Mouse (Mus musculus) embryonic facial prominence, embryonic 11.5 days (tissue): ENCODE data around the gene Acsf2. TPM values are rescaled to one million over a fixed set of nuclear protein-coding genes. Genes with fewer than 3 reads are reported as not detected.

Experiments
- ATAC-seq: fragments of 200-750 bp; cut with Nextera tagmentation; replicated peaks from 2 replicates; pipeline ENCODE4 v1.8.0; 2017; ENCODE audit warnings: low read depth; ENCODE audit not compliant: insufficient number of reproducible peaks, low FRiP score, low TSS enrichment
- DNase-seq: peaks from one replicate; pipeline ENCODE4 v3.0.0-alpha.2; 2015; ENCODE audit warnings: low spot score
- H3K27ac ChIP-seq: fragments of 300-500 bp; sonication (generic); replicated peaks from 2 replicates; pipeline ENCODE4 v1.5.1; 2014; ENCODE audit warnings: mild to moderate bottlenecking, low read depth, low read length, control low read depth
- H3K27me3 ChIP-seq: fragments of 300-500 bp; sonication (generic); 2 replicates; pipeline ENCODE4 v1.6.1; 2014; ENCODE audit warnings: mild to moderate bottlenecking, low read length, moderate library complexity, mixed read lengths; ENCODE audit not compliant: control insufficient read depth, insufficient read depth
- H3K36me3 ChIP-seq: fragments of 300-500 bp; sonication (generic); replicated peaks from 2 replicates; pipeline ENCODE4 v1.6.1; 2014; ENCODE audit warnings: low read depth, mild to moderate bottlenecking, low read length, moderate library complexity, mixed read lengths; ENCODE audit not compliant: control insufficient read depth, insufficient read depth
- H3K4me1 ChIP-seq: fragments of 300-500 bp; sonication (generic); 2 replicates; pipeline ENCODE4 v1.6.1; 2014; ENCODE audit warnings: low read length, mixed read lengths; ENCODE audit not compliant: control insufficient read depth, insufficient read depth
- H3K4me2 ChIP-seq: fragments of 300-500 bp; sonication (generic); 2 replicates; pipeline ENCODE4 v1.6.1; 2014; ENCODE audit warnings: low read depth, mild to moderate bottlenecking, control low read depth, low read length, moderate library complexity
- H3K4me3 ChIP-seq: fragments of 300-500 bp; sonication (generic); 2 replicates; pipeline ENCODE4 v1.5.1; 2014; ENCODE audit warnings: low read depth, low read length, control low read depth
- H3K9ac ChIP-seq: fragments of 300-500 bp; sonication (generic); replicated peaks from 2 replicates; pipeline ENCODE4 v1.6.1; 2014; ENCODE audit warnings: mild to moderate bottlenecking, control low read depth, low read length
- H3K9me3 ChIP-seq: fragments of 300-500 bp; sonication (generic); replicated peaks from 2 replicates; pipeline ENCODE4 v1.6.1; 2016; ENCODE audit warnings: mild to moderate bottlenecking, low read length, inconsistent platforms, mixed read lengths; ENCODE audit not compliant: control insufficient read depth
- WGBS: fragments of 180-500 bp; shearing (Covaris S2); extraction: QIAGEN DNeasy Blood & Tissue Kit; methylation state at CpG from one replicate; pipeline ENCODE4 v1.1.7; 2014; 5-methylcytosine and 5-hydroxymethylcytosine counted together
- polyA plus RNA-seq: library from polyadenylated mRNA; unstranded; fragments of >200 nt; fragmentation: Nextera tagmentation; extraction: Ambion mirVana; gene quantifications from 2 replicates; pipeline ENCODE4 v1.2.1, GENCODE M21; 2014

The Acsf2 gene
- polyA plus RNA-seq, 1 experiment from 2014 or later: 6.8 TPM

- H3K9ac ChIP-seq: peak within 1 kb of the TSS; percentile 62
- peak within 1 kb of the TSS; percentile 87 for H3K4me2 ChIP-seq
- no peak within 1 kb of the TSS for H3K27ac ChIP-seq
- no peaks in the 10 kb centered on the region for H3K27me3 ChIP-seq
- H3K4me1 ChIP-seq: no peaks in the 10 kb centered on the region; the same call in 1 of the 2 replicates
- H3K36me3 ChIP-seq: no peaks in the 10 kb centered on the region
- ATAC-seq (peak; percentile 53), DNase-seq (peak; percentile 81)
- peak within 1 kb of the TSS; percentile 53 for H3K4me3 ChIP-seq
- no peaks in the 10 kb centered on the region for H3K9me3 ChIP-seq
- 1% methylated on average over 42 of the region's 42 CpGs for WGBS
Measured at GRCm38 (mm10) chr11:94521219-94521843, 80.3 kb downstream of the Acsf2 start, which contains the start of gene Mycbpap. Mycbpap (minus strand) TSS chr11:94521742.

- no peak for DNase-seq
- no peak for ATAC-seq
- no peak overlapping the region for H3K27ac ChIP-seq
- H3K4me2 ChIP-seq: no peak overlapping the region
- H3K36me3 ChIP-seq: no peaks in the 10 kb centered on the region
- WGBS: 64% methylated on average over 9 of the region's 9 CpGs
- no peaks in the 10 kb centered on the region for H3K27me3 ChIP-seq
- no peaks in the 10 kb centered on the region for H3K9me3 ChIP-seq
- no peak overlapping the region for H3K9ac ChIP-seq
- no peaks in the 10 kb centered on the region for H3K4me1 ChIP-seq
- H3K4me3 ChIP-seq: no peak overlapping the region
Measured at GRCm38 (mm10) chr11:94513452-94513851, 88.2 kb downstream of the Acsf2 start.

GRCm38 (mm10) chr11:94508976-94509375 lies 92.7 kb downstream of the Acsf2 start:
- no peaks in the 10 kb centered on the region for H3K36me3 ChIP-seq
- H3K27me3 ChIP-seq: no peaks in the 10 kb centered on the region
- DNase-seq (no peak), ATAC-seq (no peak)
- H3K4me2 ChIP-seq: no peak overlapping the region
- no peak overlapping the region for H3K4me3 ChIP-seq
- WGBS: 90% methylated on average over 10 of the region's 10 CpGs
- no peak overlapping the region for H3K27ac ChIP-seq
- H3K9ac ChIP-seq: no peak overlapping the region
- H3K4me1 ChIP-seq: no peaks in the 10 kb centered on the region
- no peaks in the 10 kb centered on the region for H3K9me3 ChIP-seq

Other genes starting within 250 kb of the Acsf2 start
- 0.60 and 0.63 TPM in 2 replicates for gene Abcc3, start 208.9 kb downstream of the Acsf2 start, polyA plus RNA-seq
- 10.9 and 14.1 TPM in 2 replicates for gene Cacna1g, start 127.7 kb downstream of the Acsf2 start, polyA plus RNA-seq
- gene Spata20, start 115.7 kb downstream of the Acsf2 start, polyA plus RNA-seq: 0.08 and 0.27 TPM in 2 replicates
- 1.5 and 2.3 TPM in 2 replicates for gene Epn3, start 101.9 kb downstream of the Acsf2 start, polyA plus RNA-seq
- 1.9 and 2.4 TPM in 2 replicates for gene Mycbpap, start 80.1 kb downstream of the Acsf2 start, polyA plus RNA-seq
- 2.4 and 3.7 TPM in 2 replicates for gene Rsad1, start 52.6 kb downstream of the Acsf2 start, polyA plus RNA-seq
- 0.52 and 1.0 TPM in 2 replicates for gene Chad, start 36.8 kb downstream of the Acsf2 start, polyA plus RNA-seq
- gene Lrrc59, start 27.9 kb upstream of the Acsf2 start, polyA plus RNA-seq: 171 and 185 TPM in 2 replicates
- gene Mrpl27, start 51.9 kb upstream of the Acsf2 start, polyA plus RNA-seq: 122 and 136 TPM in 2 replicates
- 47.0 and 51.7 TPM in 2 replicates for gene Eme1, start 52.1 kb upstream of the Acsf2 start, polyA plus RNA-seq
- gene Xylt2, start 75.6 kb upstream of the Acsf2 start, polyA plus RNA-seq: 11.1 and 12.1 TPM in 2 replicates
- gene Gm11541, start 102.6 kb upstream of the Acsf2 start, polyA plus RNA-seq: 0.15 and 0.21 TPM in 2 replicates
- 0.29 and 0.36 TPM in 2 replicates for gene Cdc34b, start 139.9 kb upstream of the Acsf2 start, polyA plus RNA-seq
- not detected in 2 replicates for gene Tmem92, start 180.8 kb upstream of the Acsf2 start, polyA plus RNA-seq